Mouse (Mus musculus) intestine, embryonic 16.5 days (tissue): ENCODE measurements around the gene Ankdd1b. TPM values are rescaled to one million over a fixed set of nuclear protein-coding genes. Genes with fewer than 3 reads are reported as not detected.

Experiments used
- ATAC-seq: fragments of 200-750 bp; cut with Nextera tagmentation; 2 replicates; pipeline ENCODE4 v1.8.0; 2017; ENCODE audit warnings: moderate TSS enrichment, moderate library complexity
- H3K27ac ChIP-seq: fragments of 300-500 bp; sonication (generic); 2 replicates; pipeline ENCODE4 v1.5.1; 2014; ENCODE audit warnings: mild to moderate bottlenecking, low read length
- H3K27me3 ChIP-seq: fragments of 300-500 bp; sonication (generic); replicated peaks from 2 replicates; pipeline ENCODE4 v1.6.1; 2014; ENCODE audit warnings: low read length, control low read depth, mixed read lengths; ENCODE audit not compliant: control insufficient read depth, insufficient read depth
- H3K36me3 ChIP-seq: fragments of 300-500 bp; sonication (generic); 2 replicates; pipeline ENCODE4 v1.6.1; 2014; ENCODE audit warnings: low read length, control low read depth; ENCODE audit not compliant: control insufficient read depth, insufficient read depth
- H3K4me1 ChIP-seq: fragments of 300-500 bp; sonication (generic); 2 replicates; pipeline ENCODE4 v1.6.1; 2014; ENCODE audit warnings: low read length, control low read depth, mixed read lengths; ENCODE audit not compliant: control insufficient read depth, insufficient read depth
- H3K4me2 ChIP-seq: fragments of 300-500 bp; sonication (generic); 2 replicates; pipeline ENCODE4 v1.6.1; 2014; ENCODE audit warnings: low read depth, low read length, control low read depth
- H3K4me3 ChIP-seq: fragments of 300-500 bp; sonication (generic); 2 replicates; pipeline ENCODE4 v1.5.1; 2014; ENCODE audit warnings: mild to moderate bottlenecking, low read length
- H3K9ac ChIP-seq: fragments of 300-500 bp; sonication (generic); 2 replicates; pipeline ENCODE4 v1.6.1; 2014; ENCODE audit warnings: low read depth, low read length
- H3K9me3 ChIP-seq: fragments of 300-500 bp; sonication (generic); 2 replicates; pipeline ENCODE4 v1.6.1; 2016; ENCODE audit warnings: low read length, control low read depth; ENCODE audit not compliant: control insufficient read depth
- WGBS: fragments of 180-500 bp; shearing (Covaris S2); extraction: QIAGEN DNeasy Blood & Tissue Kit; methylation state at CpG from one replicate; pipeline ENCODE4 v1.1.7; 2014; 5-methylcytosine and 5-hydroxymethylcytosine counted together
- polyA plus RNA-seq: library from polyadenylated mRNA; unstranded; fragments of >200 nt; fragmentation: Nextera tagmentation; extraction: Ambion mirVana; gene quantifications from 2 replicates; pipeline ENCODE4 v1.2.1, GENCODE M21; 2015

The Ankdd1b gene
- polyA plus RNA-seq, 1 experiment from 2014 or later = 0.26 TPM

DNA sequence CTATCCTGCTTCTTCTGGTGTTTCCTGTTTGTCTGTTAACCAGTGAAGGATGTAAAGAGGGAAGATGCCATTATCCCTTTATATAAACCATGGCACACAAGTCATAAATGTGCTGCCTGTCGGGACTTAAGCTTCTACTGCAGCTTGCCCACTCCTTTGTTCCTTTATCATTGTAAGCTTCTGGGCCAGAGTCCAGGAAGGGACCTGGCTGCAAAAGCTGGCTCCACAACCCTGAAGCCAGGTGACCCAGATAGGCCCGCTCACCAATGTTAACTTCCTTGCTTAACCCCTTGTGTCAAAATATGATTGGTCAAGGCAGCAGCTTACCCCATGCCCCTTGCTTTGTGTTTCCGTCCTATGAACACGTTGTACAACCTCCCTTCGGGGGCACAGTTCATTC, 42.5 kb downstream of the Ankdd1b start:
- no peak overlapping the region for H3K27ac ChIP-seq
- no peaks in the 10 kb centered on the region for H3K27me3 ChIP-seq
- H3K36me3 ChIP-seq = no peaks in the 10 kb centered on the region
- WGBS = 73% methylated on average over 5 of the region's 5 CpGs
- peaks cover 10% of the 10 kb centered on the region for H3K4me1 ChIP-seq
- H3K9me3 ChIP-seq = no peaks in the 10 kb centered on the region
- H3K9ac ChIP-seq = no peak overlapping the region
- ATAC-seq = no peak
- no peak overlapping the region for H3K4me3 ChIP-seq
- H3K4me2 ChIP-seq = no peak overlapping the region

- 60% methylated on average over 3 of the region's 3 CpGs for WGBS
- ATAC-seq = no peak
Measured at GRCm38 (mm10) chr13:96426044-96426443, 45.0 kb downstream of the Ankdd1b start.

GRCm38 (mm10) chr13:96424496-96425274, 46.3 kb downstream of the Ankdd1b start:
- no peak for ATAC-seq
- 95% methylated on average over 12 of the region's 12 CpGs for WGBS
- no peak overlapping the region for H3K9ac ChIP-seq
- no peak overlapping the region for H3K4me2 ChIP-seq
- H3K4me3 ChIP-seq = no peak overlapping the region
- no peaks in the 10 kb centered on the region for H3K36me3 ChIP-seq
- no peaks in the 10 kb centered on the region for H3K27me3 ChIP-seq
- no peaks in the 10 kb centered on the region for H3K4me1 ChIP-seq
- no peaks in the 10 kb centered on the region for H3K9me3 ChIP-seq
- H3K27ac ChIP-seq = no peak overlapping the region

More at GRCm38 (mm10) chr13:96426044-96426443, 45.0 kb downstream of the Ankdd1b start:
- H3K27ac ChIP-seq = no peak overlapping the region
- H3K4me2 ChIP-seq = no peak overlapping the region
- H3K9ac ChIP-seq = no peak overlapping the region
- no peaks in the 10 kb centered on the region for H3K27me3 ChIP-seq
- H3K4me1 ChIP-seq = no peaks in the 10 kb centered on the region
- H3K4me3 ChIP-seq = no peak overlapping the region
- H3K9me3 ChIP-seq = no peaks in the 10 kb centered on the region
- no peaks in the 10 kb centered on the region for H3K36me3 ChIP-seq

- no peaks in the 10 kb centered on the region for H3K9me3 ChIP-seq
- no peaks in the 10 kb centered on the region for H3K36me3 ChIP-seq
- no peak for ATAC-seq
- no peak overlapping the region for H3K4me2 ChIP-seq
- no peak overlapping the region for H3K9ac ChIP-seq
- H3K27ac ChIP-seq = no peak overlapping the region
- no peaks in the 10 kb centered on the region for H3K27me3 ChIP-seq
- H3K4me1 ChIP-seq = no peaks in the 10 kb centered on the region
- H3K4me3 ChIP-seq = no peak overlapping the region
Measured at GRCm38 (mm10) chr13:96421230-96421629, 49.8 kb downstream of the Ankdd1b start.

DNA sequence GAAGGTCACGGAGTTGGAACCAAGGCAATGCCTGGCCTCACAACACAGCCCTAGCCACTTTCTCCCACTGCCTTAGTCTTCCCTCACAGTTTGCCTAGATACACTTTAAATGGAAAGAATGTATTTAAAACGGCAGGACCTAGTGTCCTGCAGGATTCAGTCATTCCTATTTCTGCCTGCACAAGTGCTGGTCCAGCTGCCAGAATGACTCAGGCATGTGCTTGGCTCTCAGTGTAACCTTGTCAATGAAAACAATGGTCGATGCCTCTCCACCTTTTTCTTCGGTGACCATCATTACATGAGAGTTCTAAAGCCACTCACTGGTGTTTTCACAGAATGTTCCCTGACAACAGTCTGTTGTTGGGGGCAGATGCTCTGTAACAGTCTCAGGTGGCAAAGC, 52.5 kb downstream of the Ankdd1b start:
- H3K4me3 ChIP-seq = no peak overlapping the region
- H3K9ac ChIP-seq = no peak overlapping the region
- no peak for ATAC-seq
- no peak overlapping the region for H3K4me2 ChIP-seq
- no peaks in the 10 kb centered on the region for H3K4me1 ChIP-seq
- WGBS = 94% methylated on average over 4 of the region's 4 CpGs
- no peaks in the 10 kb centered on the region for H3K9me3 ChIP-seq
- H3K27me3 ChIP-seq = no peaks in the 10 kb centered on the region
- H3K36me3 ChIP-seq = peaks cover 12% of the 10 kb centered on the region
- no peak overlapping the region for H3K27ac ChIP-seq

DNA sequence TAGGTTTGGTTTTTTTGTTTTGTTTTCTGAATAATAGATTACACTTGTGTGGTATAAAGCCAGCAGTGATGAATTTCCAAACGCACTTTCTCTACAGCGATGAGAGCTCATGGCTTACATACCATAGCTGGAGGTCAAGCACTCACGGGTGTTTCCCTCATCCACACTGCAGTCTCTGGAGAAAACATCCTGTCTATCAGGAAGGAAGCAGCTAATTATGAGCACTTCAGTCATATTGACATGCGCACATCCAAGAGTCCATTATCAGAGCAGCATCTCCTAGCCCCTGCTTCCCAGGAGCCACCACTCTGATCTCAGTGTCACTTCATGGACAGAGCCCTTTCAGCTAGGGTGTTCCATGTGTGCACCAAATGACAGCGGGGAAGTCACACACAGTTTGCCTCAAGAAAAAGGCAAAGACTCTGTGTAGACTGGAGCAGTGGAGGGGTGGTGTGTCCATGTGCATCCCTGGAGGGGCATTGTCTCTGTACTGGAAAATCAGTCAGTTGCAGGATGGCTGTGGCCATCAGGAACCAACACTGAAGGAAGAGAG, 53.7 kb downstream of the Ankdd1b start:
- no peak overlapping the region for H3K4me3 ChIP-seq
- no peak overlapping the region for H3K9ac ChIP-seq
- peaks cover 12% of the 10 kb centered on the region for H3K36me3 ChIP-seq
- no peaks in the 10 kb centered on the region for H3K4me1 ChIP-seq
- H3K4me2 ChIP-seq = no peak overlapping the region
- H3K27me3 ChIP-seq = no peaks in the 10 kb centered on the region
- WGBS = 80% methylated on average over 5 of the region's 5 CpGs
- no peak overlapping the region for H3K27ac ChIP-seq
- H3K9me3 ChIP-seq = no peaks in the 10 kb centered on the region
- ATAC-seq = no peak

GRCm38 (mm10) chr13:96416380-96416779, 54.6 kb downstream of the Ankdd1b start:
- 90% methylated on average over 8 of the region's 8 CpGs for WGBS
- no peak overlapping the region for H3K4me2 ChIP-seq
- no peak overlapping the region for H3K27ac ChIP-seq
- no peak overlapping the region for H3K9ac ChIP-seq
- no peak overlapping the region for H3K4me3 ChIP-seq
- H3K9me3 ChIP-seq = no peaks in the 10 kb centered on the region
- no peak for ATAC-seq
- no peaks in the 10 kb centered on the region for H3K4me1 ChIP-seq
- peaks cover 12% of the 10 kb centered on the region for H3K36me3 ChIP-seq
- H3K27me3 ChIP-seq = no peaks in the 10 kb centered on the region

- H3K9me3 ChIP-seq = no peaks in the 10 kb centered on the region
- H3K27me3 ChIP-seq = no peaks in the 10 kb centered on the region
- ATAC-seq = no peak
- H3K27ac ChIP-seq = no peak overlapping the region
- H3K4me3 ChIP-seq = no peak overlapping the region
- no peaks in the 10 kb centered on the region for H3K4me1 ChIP-seq
- no peak overlapping the region for H3K4me2 ChIP-seq
- 82% methylated on average over 6 of the region's 6 CpGs for WGBS
- H3K36me3 ChIP-seq = peaks cover 14% of the 10 kb centered on the region
- no peak overlapping the region for H3K9ac ChIP-seq
Measured at GRCm38 (mm10) chr13:96414384-96414783, 56.6 kb downstream of the Ankdd1b start.

DNA sequence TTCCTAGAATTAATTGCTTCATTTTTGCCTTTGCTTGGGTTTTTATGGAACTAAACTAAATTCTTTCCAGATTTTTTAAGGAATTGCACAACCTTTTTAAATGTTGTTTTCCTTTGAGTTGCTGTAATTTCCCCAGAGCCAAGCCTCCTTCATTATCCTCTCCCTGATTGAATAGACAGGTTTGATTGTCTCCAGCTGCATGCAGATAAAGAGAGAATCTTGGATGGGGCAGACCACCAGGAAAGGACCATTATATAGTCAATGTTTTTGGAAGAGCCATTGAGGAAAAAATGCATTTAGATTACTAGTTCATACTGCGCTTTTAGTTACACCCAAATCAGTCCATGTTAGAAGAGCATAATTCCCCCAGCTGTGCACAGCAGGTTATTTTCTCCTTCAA, 62.2 kb downstream of the Ankdd1b start:
- H3K36me3 ChIP-seq = peaks cover 11% of the 10 kb centered on the region; the same call in 1 of the 2 replicates
- H3K9ac ChIP-seq = no peak overlapping the region
- no peaks in the 10 kb centered on the region for H3K27me3 ChIP-seq
- WGBS = 90% methylated on average over 1 of the region's 1 CpGs
- no peak for ATAC-seq
- no peak overlapping the region for H3K4me3 ChIP-seq
- H3K4me1 ChIP-seq = no peaks in the 10 kb centered on the region
- H3K27ac ChIP-seq = no peak overlapping the region
- no peaks in the 10 kb centered on the region for H3K9me3 ChIP-seq
- no peak overlapping the region for H3K4me2 ChIP-seq
